Mouse (Mus musculus): ENCODE measurements at regions not wholly inside any gene's neighbourhood (a gene's known extent, or its start where the extent isn't known, plus 50 kb on each side); places are given as distances from the start of the nearest gene placed in this dataset.

GRCm38 (mm10) chr2:40522536-40522935 is 1296.3 kb upstream of the Ppp6c start:
- H3K4me3 ChIP-seq (ENCODE audit: low read depth, low read length): no peak overlapping the region

GRCm38 (mm10) chr2:40510594-40511304 is 1284.5 kb upstream of the Ppp6c start:
- Histone ChIP-seq H3K4me1 (ENCODE audit: control insufficient read depth, insufficient read depth, low read length) (no peaks in the 10 kb centered on the region), H3K36me3 (ENCODE audit: control insufficient read depth, insufficient read depth, low read length) (no peaks in the 10 kb centered on the region), H3K9me3 (replicated peaks; ENCODE audit: control insufficient read depth, low read length, poor library complexity, severe bottlenecking) (no peaks in the 10 kb centered on the region), H3K27me3 (ENCODE audit: control insufficient read depth, insufficient read depth, low read depth, low read length) (no peaks in the 10 kb centered on the region), H3K9ac (ENCODE audit: low read depth, low read length) (no peak overlapping the region), H3K4me2 (ENCODE audit: low read length) (no peak overlapping the region), H3K4me3 (ENCODE audit: low read depth, low read length) (no peak overlapping the region), H3K27ac (ENCODE audit: low read length) (no peak overlapping the region)
- 42% methylated on average over 3 of the region's 3 CpGs for WGBS
- ATAC-seq: peak; percentile 67; the same call in 1 of the 2 replicates

More at GRCm38 (mm10) chr2:40522536-40522935, 1296.3 kb upstream of the Ppp6c start:
- no peaks in the 10 kb centered on the region for H3K4me1 ChIP-seq (ENCODE audit: control insufficient read depth, insufficient read depth, low read length)
- H3K27me3 ChIP-seq (ENCODE audit: control insufficient read depth, insufficient read depth, low read depth, low read length): no peaks in the 10 kb centered on the region
- no peak for ATAC-seq
- H3K27ac ChIP-seq (ENCODE audit: low read length): no peak overlapping the region
- no peaks in the 10 kb centered on the region for H3K36me3 ChIP-seq (ENCODE audit: control insufficient read depth, insufficient read depth, low read length)
- no peak overlapping the region for H3K4me2 ChIP-seq (ENCODE audit: low read length)
- 94% methylated on average over 9 of the region's 9 CpGs for WGBS
- no peak overlapping the region for H3K9ac ChIP-seq (ENCODE audit: low read depth, low read length)
- H3K9me3 ChIP-seq (replicated peaks; ENCODE audit: control insufficient read depth, low read length, poor library complexity, severe bottlenecking): no peaks in the 10 kb centered on the region

GRCm38 (mm10) chr2:40478747-40479662 is 1252.8 kb upstream of the Ppp6c start:
- Histone ChIP-seq H3K27ac (ENCODE audit: low read length) (no peak overlapping the region), H3K9me3 (replicated peaks; ENCODE audit: control insufficient read depth, low read length, poor library complexity, severe bottlenecking) (no peaks in the 10 kb centered on the region), H3K4me1 (ENCODE audit: control insufficient read depth, insufficient read depth, low read length) (0 out of 2 replicates have a peak, but pooled peaks cover 2% of the 10 kb centered on the region), H3K36me3 (ENCODE audit: control insufficient read depth, insufficient read depth, low read length) (no peaks in the 10 kb centered on the region), H3K4me2 (ENCODE audit: low read length) (no peak overlapping the region), H3K4me3 (ENCODE audit: low read depth, low read length) (no peak overlapping the region), H3K9ac (ENCODE audit: low read depth, low read length) (no peak overlapping the region), H3K27me3 (ENCODE audit: control insufficient read depth, insufficient read depth, low read depth, low read length) (no peaks in the 10 kb centered on the region)
- peak; percentile 82 for ATAC-seq
- WGBS: 21% methylated on average over 2 of the region's 2 CpGs

- Histone ChIP-seq H3K4me2 (ENCODE audit: low read length) (no peak overlapping the region), H3K4me3 (ENCODE audit: low read depth, low read length) (no peak overlapping the region), H3K27me3 (ENCODE audit: control insufficient read depth, insufficient read depth, low read depth, low read length) (no peaks in the 10 kb centered on the region), H3K4me1 (ENCODE audit: control insufficient read depth, insufficient read depth, low read length) (0 out of 2 replicates have a peak, but pooled peaks cover 2% of the 10 kb centered on the region), H3K9ac (ENCODE audit: low read depth, low read length) (no peak overlapping the region), H3K9me3 (replicated peaks; ENCODE audit: control insufficient read depth, low read length, poor library complexity, severe bottlenecking) (no peaks in the 10 kb centered on the region), H3K36me3 (ENCODE audit: control insufficient read depth, insufficient read depth, low read length) (no peaks in the 10 kb centered on the region), H3K27ac (ENCODE audit: low read length) (no peak overlapping the region)
- no peak for ATAC-seq
Measured at GRCm38 (mm10) chr2:40477414-40477813, 1251.2 kb upstream of the Ppp6c start.

GRCm38 (mm10) chr2:40456374-40456773 is 1230.1 kb upstream of the Ppp6c start:
- no peak for ATAC-seq
- H3K4me3 ChIP-seq (ENCODE audit: low read depth, low read length): no peak overlapping the region
- no peak overlapping the region for H3K4me2 ChIP-seq (ENCODE audit: low read length)
- no peaks in the 10 kb centered on the region for H3K36me3 ChIP-seq (ENCODE audit: control insufficient read depth, insufficient read depth, low read length)
- no peak overlapping the region for H3K27ac ChIP-seq (ENCODE audit: low read length)
- H3K9ac ChIP-seq (ENCODE audit: low read depth, low read length): no peak overlapping the region
- H3K27me3 ChIP-seq (ENCODE audit: control insufficient read depth, insufficient read depth, low read depth, low read length): no peaks in the 10 kb centered on the region
- H3K4me1 ChIP-seq (ENCODE audit: control insufficient read depth, insufficient read depth, low read length): no peaks in the 10 kb centered on the region
- no peaks in the 10 kb centered on the region for H3K9me3 ChIP-seq (replicated peaks; ENCODE audit: control insufficient read depth, low read length, poor library complexity, severe bottlenecking)

GRCm38 (mm10) chr2:40432821-40433490 is 1206.7 kb upstream of the Ppp6c start:
- Histone ChIP-seq H3K36me3 (ENCODE audit: control insufficient read depth, insufficient read depth, low read length) (no peaks in the 10 kb centered on the region), H3K27ac (ENCODE audit: low read length) (no peak overlapping the region), H3K9me3 (replicated peaks; ENCODE audit: control insufficient read depth, low read length, poor library complexity, severe bottlenecking) (no peaks in the 10 kb centered on the region), H3K4me2 (ENCODE audit: low read length) (no peak overlapping the region), H3K9ac (ENCODE audit: low read depth, low read length) (no peak overlapping the region), H3K4me1 (ENCODE audit: control insufficient read depth, insufficient read depth, low read length) (no peaks in the 10 kb centered on the region), H3K27me3 (ENCODE audit: control insufficient read depth, insufficient read depth, low read depth, low read length) (no peaks in the 10 kb centered on the region), H3K4me3 (ENCODE audit: low read depth, low read length) (no peak overlapping the region)
- no peak for ATAC-seq
- WGBS: 89% methylated on average over 3 of the region's 3 CpGs

GRCm38 (mm10) chr2:40431335-40431734 is 1205.1 kb upstream of the Ppp6c start:
- no peaks in the 10 kb centered on the region for H3K27me3 ChIP-seq (ENCODE audit: control insufficient read depth, insufficient read depth, low read depth, low read length)
- H3K9ac ChIP-seq (ENCODE audit: low read depth, low read length): no peak overlapping the region
- H3K4me1 ChIP-seq (ENCODE audit: control insufficient read depth, insufficient read depth, low read length): no peaks in the 10 kb centered on the region
- H3K4me2 ChIP-seq (ENCODE audit: low read length): no peak overlapping the region
- H3K27ac ChIP-seq (ENCODE audit: low read length): no peak overlapping the region
- H3K36me3 ChIP-seq (ENCODE audit: control insufficient read depth, insufficient read depth, low read length): no peaks in the 10 kb centered on the region
- peak; percentile 32; the same call in 1 of the 2 replicates for ATAC-seq
- WGBS: 43% methylated on average over 2 of the region's 2 CpGs
- H3K9me3 ChIP-seq (replicated peaks; ENCODE audit: control insufficient read depth, low read length, poor library complexity, severe bottlenecking): no peaks in the 10 kb centered on the region
- H3K4me3 ChIP-seq (ENCODE audit: low read depth, low read length): no peak overlapping the region

GRCm38 (mm10) chr2:40402418-40402817 is 1176.2 kb upstream of the Ppp6c start:
- Histone ChIP-seq H3K4me3 (ENCODE audit: low read depth, low read length) (no peak overlapping the region), H3K9me3 (replicated peaks; ENCODE audit: control insufficient read depth, low read length, poor library complexity, severe bottlenecking) (no peaks in the 10 kb centered on the region; the same call in 1 of the 2 replicates), H3K27ac (ENCODE audit: low read length) (no peak overlapping the region), H3K4me2 (ENCODE audit: low read length) (no peak overlapping the region), H3K4me1 (ENCODE audit: control insufficient read depth, insufficient read depth, low read length) (no peaks in the 10 kb centered on the region), H3K9ac (ENCODE audit: low read depth, low read length) (no peak overlapping the region), H3K36me3 (ENCODE audit: control insufficient read depth, insufficient read depth, low read length) (no peaks in the 10 kb centered on the region), H3K27me3 (ENCODE audit: control insufficient read depth, insufficient read depth, low read depth, low read length) (no peaks in the 10 kb centered on the region)
- ATAC-seq: no peak
- WGBS: 97% methylated on average over 2 of the region's 2 CpGs

All from midbrain, embryonic 16.5 days (tissue).